Mouse (Mus musculus): ENCODE measurements around the gene Entpd1. TPM values are rescaled to one million over a fixed set of nuclear protein-coding genes. Genes with fewer than 3 reads are reported as not detected.

Gene Entpd1
- polyA plus RNA-seq, 1 experiment from 2014 or later: 6.6 TPM

DNA sequence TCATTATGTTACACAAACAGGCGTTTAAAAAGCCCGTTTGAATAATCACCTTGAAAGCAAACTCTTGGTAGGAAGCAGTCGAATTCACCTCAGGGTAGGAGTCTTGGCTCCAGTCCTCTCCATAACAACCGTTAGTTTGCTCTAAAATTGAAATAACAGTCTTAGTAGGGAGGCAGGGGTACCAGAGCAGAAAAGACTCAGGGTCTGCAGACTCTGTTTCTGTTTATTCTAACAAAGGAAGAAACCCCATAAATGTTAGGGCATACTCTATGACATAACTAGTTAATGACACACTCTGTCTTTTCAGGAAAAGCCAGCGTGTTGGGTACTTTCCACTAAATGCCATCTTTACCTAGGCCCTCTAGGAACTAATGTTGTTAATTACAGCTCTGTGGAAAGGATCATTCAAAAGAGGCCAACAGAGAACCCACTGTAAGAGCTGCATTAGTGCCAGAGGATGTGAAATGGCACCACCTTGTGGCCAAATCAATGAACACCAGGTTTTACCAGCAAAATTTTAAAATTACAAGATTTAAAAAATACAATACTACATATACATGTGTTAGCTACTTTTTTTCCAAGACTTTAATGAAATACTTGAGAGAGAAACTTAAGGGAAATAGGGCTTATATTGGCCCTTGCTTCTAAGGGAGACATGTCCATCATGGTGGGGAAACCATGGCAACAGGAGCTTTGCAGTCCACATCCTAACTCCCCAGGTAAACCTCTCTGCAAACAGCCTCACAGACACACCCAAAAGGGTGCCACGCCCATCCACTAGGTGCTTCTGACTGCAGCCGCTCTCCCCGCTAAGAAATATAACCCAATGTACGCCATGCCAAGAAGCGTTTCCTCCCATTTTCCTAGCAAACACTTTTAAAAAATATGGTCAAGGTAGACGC is 110.2 kb downstream of the Entpd1 start:
- DNase-seq (ENCODE audit: low spot score): peak; percentile 70

DNA sequence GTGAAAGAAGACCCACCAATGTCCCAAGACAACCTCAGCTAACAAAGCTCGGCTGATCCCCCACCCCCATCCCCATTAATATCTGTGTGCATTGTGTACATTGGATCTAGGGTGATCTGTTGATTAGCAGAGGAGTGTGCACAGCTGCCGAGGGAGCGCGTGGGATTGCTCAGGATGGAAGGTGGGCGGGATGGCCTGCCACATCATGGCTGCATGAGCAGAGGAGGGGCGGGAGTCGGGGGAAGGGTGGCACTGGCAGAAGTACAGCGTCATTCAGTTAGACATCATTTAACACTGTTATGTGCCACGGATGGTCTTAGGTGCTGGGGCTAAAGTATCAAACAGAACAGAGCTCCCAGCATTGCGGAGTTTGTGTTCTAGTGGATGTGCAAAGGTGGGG is 111.3 kb downstream of the Entpd1 start:
- no peak for DNase-seq (ENCODE audit: low spot score)

- no peak for DNase-seq (ENCODE audit: low spot score)
These were observed 114.0 kb downstream of the Entpd1 start for GRCm38 (mm10) chr19:40726148-40726547.

GRCm38 (mm10) chr19:40726614-40727013 is 114.4 kb downstream of the Entpd1 start:
- DNase-seq (ENCODE audit: low spot score): no peak

- no peak for DNase-seq (ENCODE audit: low spot score)
These were observed 116.0 kb downstream of the Entpd1 start for GRCm38 (mm10) chr19:40728213-40728612.

GRCm38 (mm10) chr19:40728732-40729420 is 116.7 kb downstream of the Entpd1 start:
- DNase-seq (ENCODE audit: low spot score): peak; percentile 17

DNA sequence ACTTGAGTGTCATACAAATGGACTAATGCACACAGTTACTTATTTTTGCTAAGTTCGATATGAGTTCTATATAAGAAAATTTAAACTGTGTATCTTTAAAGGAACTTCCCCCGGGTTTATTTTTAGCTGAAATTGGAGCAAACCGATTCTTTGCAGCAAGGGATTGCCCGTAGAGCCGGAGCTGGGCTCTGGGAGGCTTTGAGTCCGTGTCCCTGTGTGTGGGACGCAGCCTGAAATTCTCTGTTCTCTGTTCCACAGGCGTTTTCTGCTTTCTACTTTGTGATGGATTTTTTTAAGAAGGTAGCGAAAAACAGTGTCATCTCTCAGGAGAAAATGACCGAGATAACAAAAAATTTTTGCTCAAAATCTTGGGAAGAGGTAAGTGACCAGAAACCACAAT is 121.2 kb downstream of the Entpd1 start:
- DNase-seq (ENCODE audit: low spot score): no peak

DNA sequence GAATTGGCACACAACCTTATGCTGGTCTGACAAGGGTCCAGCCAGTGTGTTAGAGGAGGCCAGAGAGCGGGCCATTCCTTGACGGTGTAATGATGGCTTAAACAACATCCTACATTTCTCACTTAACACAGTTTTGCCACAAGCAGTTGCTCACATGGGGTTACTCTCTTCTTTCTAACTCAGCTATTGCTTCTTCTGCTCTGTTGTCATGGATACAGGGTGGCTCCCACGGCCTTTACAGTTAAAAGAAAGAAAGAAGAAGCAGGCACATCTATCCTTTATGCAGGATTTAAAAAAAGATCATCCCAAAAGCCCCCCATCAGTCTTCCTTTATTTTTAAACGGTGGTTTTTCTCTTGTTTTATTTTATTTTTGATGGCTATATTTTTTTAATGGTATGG is 121.7 kb downstream of the Entpd1 start:
- no peak for DNase-seq (ENCODE audit: low spot score)

- peak; percentile 79 for DNase-seq (ENCODE audit: low spot score)
These were observed 124.7 kb downstream of the Entpd1 start for GRCm38 (mm10) chr19:40736680-40737512.

- no peak for DNase-seq (ENCODE audit: low spot score)
These were observed 125.4 kb downstream of the Entpd1 start for GRCm38 (mm10) chr19:40737613-40738012.

DNA sequence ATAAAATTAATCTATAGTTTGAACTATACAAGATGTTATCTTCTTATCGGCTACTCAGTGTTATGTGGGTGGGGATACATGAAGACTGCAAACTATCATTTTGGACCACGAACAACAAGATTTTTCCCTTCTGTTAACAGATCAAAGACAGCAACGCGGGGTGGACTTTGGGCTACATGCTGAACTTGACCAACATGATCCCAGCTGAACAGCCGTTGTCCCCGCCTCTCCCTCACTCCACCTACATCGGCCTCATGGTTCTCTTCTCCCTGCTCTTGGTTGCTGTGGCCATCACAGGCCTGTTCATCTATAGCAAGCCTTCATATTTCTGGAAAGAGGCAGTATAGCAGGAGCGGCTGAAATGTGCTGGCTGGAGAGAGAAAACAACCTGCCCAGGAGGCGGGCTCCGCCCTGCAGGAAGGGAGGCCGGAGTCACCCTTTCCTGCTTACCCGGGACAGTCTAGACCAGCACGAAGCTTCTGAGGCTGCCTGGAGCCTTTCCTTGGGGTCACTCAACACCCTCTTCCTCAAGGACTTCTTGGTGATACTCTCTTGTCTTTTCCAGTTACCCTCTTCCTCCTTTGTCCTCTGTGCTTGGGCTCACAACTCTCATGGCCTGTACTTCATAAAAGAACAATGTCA is 126.6 kb downstream of the Entpd1 start:
- DNase-seq (ENCODE audit: low spot score): no peak

GRCm38 (mm10) chr19:40746603-40747002 is 134.4 kb downstream of the Entpd1 start:
- no peak for DNase-seq (ENCODE audit: low spot score)

GRCm38 (mm10) chr19:40748559-40748958 is 136.4 kb downstream of the Entpd1 start, which contains the start of gene Cc2d2b:
Cc2d2b (plus strand) TSS chr19:40748753.
- DNase-seq (ENCODE audit: low spot score): no peak

- DNase-seq (ENCODE audit: low spot score): peak; percentile 71
These were observed 142.1 kb downstream of the Entpd1 start for GRCm38 (mm10) chr19:40754311-40754710.

GRCm38 (mm10) chr19:40760071-40760470 is 147.9 kb downstream of the Entpd1 start:
- DNase-seq (ENCODE audit: low spot score): no peak

GRCm38 (mm10) chr19:40762023-40762759 is 150.0 kb downstream of the Entpd1 start:
- peak; percentile 12 for DNase-seq (ENCODE audit: low spot score)

DNA sequence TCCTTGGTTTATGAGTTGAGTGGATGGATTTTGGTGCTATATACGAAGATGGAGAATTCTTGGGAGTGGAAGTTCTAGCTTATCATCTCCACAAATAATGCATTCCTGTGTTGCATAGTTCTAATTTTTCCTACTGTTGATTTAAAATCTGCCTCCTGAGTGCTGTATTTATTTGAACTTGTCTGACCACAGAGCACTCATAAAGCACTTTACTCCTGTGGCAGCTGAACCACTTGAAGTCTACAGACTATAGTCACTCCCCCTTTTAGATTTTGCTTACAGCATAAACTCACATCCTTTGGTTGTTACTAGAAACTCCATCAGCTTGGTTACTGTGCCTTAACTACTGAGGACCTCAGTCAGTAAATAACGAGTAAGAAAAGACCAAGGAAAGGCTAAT is 155.0 kb downstream of the Entpd1 start:
- DNase-seq (ENCODE audit: low spot score): no peak

- DNase-seq (ENCODE audit: low spot score): no peak
These were observed 157.2 kb downstream of the Entpd1 start for GRCm38 (mm10) chr19:40769341-40769770.

- no peak for DNase-seq (ENCODE audit: low spot score)
These were observed 176.0 kb downstream of the Entpd1 start for GRCm38 (mm10) chr19:40788004-40788714.

GRCm38 (mm10) chr19:40788715-40789084 is 176.5 kb downstream of the Entpd1 start:
- DNase-seq (ENCODE audit: low spot score): peak; percentile 7

Measured in thymus, postnatal 0 days (tissue).